15 mouse cellular contexts compared by ENCODE assay signal in genomic region chr10:4276081-4276480, GRCm38 (mm10).
"Had no signal": no experiment of that assay in that cellular context is flagged by ENCODE, and none has a peak within 500 bp of the region (broad histone marks: within the 10 kb centered on the region; RNA-seq: fewer than 3 reads in every experiment).

No protein-coding gene starts in this region.

- H3K27me3 ChIP-seq: limb, embryonic 12.5 days; liver, embryonic 13.5 days; neural tube, embryonic 15.5 days had no signal

- H3K27ac ChIP-seq: limb, embryonic 12.5 days; liver, embryonic 13.5 days; neural tube, embryonic 15.5 days had no signal

- H3K4me1 ChIP-seq: limb, embryonic 12.5 days; liver, embryonic 13.5 days had no signal

- H3K36me3 ChIP-seq: limb, embryonic 12.5 days; liver, embryonic 13.5 days; neural tube, embryonic 15.5 days had no signal

- H3K9ac ChIP-seq: limb, embryonic 12.5 days; liver, embryonic 13.5 days; neural tube, embryonic 15.5 days had no signal

- DNase-seq: kidney, postnatal 25 days; layer of hippocampus, adult 9-11 months; layer of hippocampus, postnatal 36 days; liver; liver, embryonic 13.5 days; lung, adult 18-20 months; midbrain, embryonic 14.5 days; retina, postnatal 1 day; right cerebral cortex, postnatal 4 days; spleen, adult 18-20 months; thymus, adult 18-20 months; thymus, postnatal 25 days had no signal

- H3K9me3 ChIP-seq: limb, embryonic 12.5 days; liver, embryonic 13.5 days; neural tube, embryonic 15.5 days had no signal

- H3K4me3 ChIP-seq: limb, embryonic 12.5 days; liver, embryonic 13.5 days; myocyte; neural tube, embryonic 15.5 days had no signal
